Mouse (Mus musculus): ENCODE measurements around the gene Rapgef5. TPM values are rescaled to one million over a fixed set of nuclear protein-coding genes. Genes with fewer than 3 reads are reported as not detected.

The Rapgef5 gene
- polyA plus RNA-seq, 2 experiments, result 5.6 to 8.6 TPM

DNA sequence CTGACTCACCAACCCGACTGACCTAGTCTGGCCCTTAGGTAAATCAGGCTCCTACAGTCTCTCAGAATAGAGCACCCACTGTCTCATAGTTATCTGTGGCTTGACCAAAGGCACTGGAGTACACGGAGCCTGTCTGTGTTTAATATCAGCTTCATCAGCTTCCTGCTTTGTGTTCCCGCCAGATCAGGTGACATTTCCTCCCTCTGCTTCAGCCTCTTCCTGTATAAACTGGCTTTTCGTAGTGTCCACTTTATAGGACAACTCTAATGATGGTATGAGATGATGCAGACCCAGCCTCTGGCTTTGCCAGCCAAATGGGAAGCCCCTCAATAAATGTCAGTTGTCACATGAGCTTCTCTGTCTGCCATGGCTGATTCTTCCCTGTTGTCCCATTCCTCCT is 163.5 kb downstream of the Rapgef5 start:
- no peak for ATAC-seq (ENCODE audit: low FRiP score, low read depth)
- Histone ChIP-seq H3K9ac (ENCODE audit: low read depth, low read length, severe bottlenecking) (no peak overlapping the region), H3K36me3 (ENCODE audit: control insufficient read depth, insufficient read depth, low read length) (no peaks in the 10 kb centered on the region), H3K4me1 (ENCODE audit: control insufficient read depth, insufficient read depth, low read length) (peaks cover 3% of the 10 kb centered on the region; the same call in 1 of the 2 replicates), H3K27me3 (ENCODE audit: control insufficient read depth, insufficient read depth, low read length) (no peaks in the 10 kb centered on the region), H3K9me3 (ENCODE audit: control insufficient read depth, low read length) (no peaks in the 10 kb centered on the region), H3K4me3 (replicated peaks; ENCODE audit: low read length) (no peak overlapping the region), H3K27ac (replicated peaks; ENCODE audit: low read depth, low read length) (no peak overlapping the region), H3K4me2 (replicated peaks; ENCODE audit: low read depth, low read length, severe bottlenecking) (no peak overlapping the region)
- DNase-seq (ENCODE audit: low spot score), result no peak
- 60% methylated on average over 4 of the region's 4 CpGs for WGBS
- no peak for TF ChIP-seq POLR2A (IDR thresholded peaks at IDR 0.05; ENCODE audit: borderline replicate concordance, extremely low read depth, insufficient read depth, insufficient read length)

DNA sequence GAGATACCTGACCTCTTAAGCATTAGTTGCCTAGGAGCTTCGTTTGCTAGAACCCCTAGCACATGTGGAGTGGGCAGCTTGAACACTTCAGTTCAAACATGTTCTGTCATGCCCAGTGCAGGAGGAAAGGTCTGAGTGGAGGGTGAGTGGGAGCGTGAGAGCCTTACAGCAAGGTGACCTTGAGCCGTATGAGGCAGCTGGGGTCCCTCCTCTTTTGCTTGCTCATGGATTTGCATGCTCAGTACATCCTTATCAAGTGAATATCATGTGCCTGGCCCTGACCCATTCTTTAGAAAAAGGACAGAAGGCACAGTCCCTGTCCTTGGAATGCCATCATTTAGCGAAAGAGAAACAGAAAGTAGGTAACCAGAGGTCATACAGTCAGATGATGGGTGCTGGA is 165.0 kb downstream of the Rapgef5 start:
- H3K4me2 ChIP-seq (replicated peaks; ENCODE audit: low read depth, low read length, severe bottlenecking), result no peak overlapping the region
- peaks cover 3% of the 10 kb centered on the region; the same call in 1 of the 2 replicates for H3K27me3 ChIP-seq (ENCODE audit: control insufficient read depth, insufficient read depth, low read length)
- no peak overlapping the region for H3K27ac ChIP-seq (replicated peaks; ENCODE audit: low read depth, low read length)
- DNase-seq (ENCODE audit: low spot score), result no peak
- TF ChIP-seq POLR2A (IDR thresholded peaks at IDR 0.05; ENCODE audit: borderline replicate concordance, extremely low read depth, insufficient read depth, insufficient read length), result no peak
- no peak overlapping the region for H3K9ac ChIP-seq (ENCODE audit: low read depth, low read length, severe bottlenecking)
- H3K4me3 ChIP-seq (replicated peaks; ENCODE audit: low read length), result no peak overlapping the region
- H3K36me3 ChIP-seq (ENCODE audit: control insufficient read depth, insufficient read depth, low read length), result no peaks in the 10 kb centered on the region
- H3K9me3 ChIP-seq (ENCODE audit: control insufficient read depth, low read length), result no peaks in the 10 kb centered on the region
- ATAC-seq (ENCODE audit: low FRiP score, low read depth), result no peak
- H3K4me1 ChIP-seq (ENCODE audit: control insufficient read depth, insufficient read depth, low read length), result peaks cover 3% of the 10 kb centered on the region; the same call in 1 of the 2 replicates
- 73% methylated on average over 4 of the region's 4 CpGs for WGBS

DNA sequence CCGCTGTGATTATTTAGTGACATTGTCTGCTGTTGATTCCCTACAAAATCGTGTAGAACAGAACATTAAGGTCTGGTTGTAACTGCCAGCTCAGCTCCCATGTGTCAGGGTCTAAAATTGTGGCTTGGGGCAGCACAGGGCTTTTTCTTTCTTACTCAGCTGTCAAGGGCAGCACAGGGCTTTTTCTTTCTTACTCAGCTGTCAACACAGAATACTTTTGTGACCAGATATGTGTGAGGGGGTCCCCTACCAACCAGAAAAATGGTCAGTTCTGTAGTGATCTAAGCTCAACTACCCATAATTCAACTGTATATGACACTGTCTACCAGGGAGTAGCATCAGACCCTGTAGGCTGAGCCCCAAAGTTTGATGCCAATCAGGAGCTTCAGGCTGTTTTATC is 167.1 kb downstream of the Rapgef5 start:
- 55% methylated on average over 2 of the region's 2 CpGs for WGBS
- no peak for TF ChIP-seq POLR2A (IDR thresholded peaks at IDR 0.05; ENCODE audit: borderline replicate concordance, extremely low read depth, insufficient read depth, insufficient read length)

DNA sequence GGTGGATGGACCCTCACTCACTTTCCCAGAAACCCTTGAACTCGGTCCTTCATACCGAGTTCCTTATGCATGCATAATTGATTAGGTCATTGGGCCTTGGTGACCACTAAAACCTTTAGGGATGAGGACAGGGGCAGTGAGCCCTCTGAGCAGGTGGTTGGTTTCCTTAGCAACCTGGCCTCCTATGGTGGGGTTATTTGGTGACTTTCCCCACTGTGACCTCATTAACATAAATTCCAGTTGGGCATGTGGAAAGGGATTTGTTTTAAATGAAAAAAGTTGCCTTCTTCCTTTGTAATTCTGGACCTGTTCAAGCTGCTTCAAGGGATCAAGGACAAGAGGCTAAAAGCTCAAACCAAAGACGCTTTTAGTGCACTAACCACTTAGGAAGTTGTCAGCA is 167.7 kb downstream of the Rapgef5 start:
- DNase-seq (ENCODE audit: low spot score) (no peak), ATAC-seq (ENCODE audit: low FRiP score, low read depth) (no peak)
- Histone ChIP-seq H3K27ac (replicated peaks; ENCODE audit: low read depth, low read length) (no peak overlapping the region), H3K4me2 (replicated peaks; ENCODE audit: low read depth, low read length, severe bottlenecking) (no peak overlapping the region), H3K4me3 (replicated peaks; ENCODE audit: low read length) (no peak overlapping the region), H3K9me3 (ENCODE audit: control insufficient read depth, low read length) (no peaks in the 10 kb centered on the region), H3K9ac (ENCODE audit: low read depth, low read length, severe bottlenecking) (no peak overlapping the region), H3K27me3 (ENCODE audit: control insufficient read depth, insufficient read depth, low read length) (peaks cover 3% of the 10 kb centered on the region; the same call in 1 of the 2 replicates), H3K36me3 (ENCODE audit: control insufficient read depth, insufficient read depth, low read length) (no peaks in the 10 kb centered on the region), H3K4me1 (ENCODE audit: control insufficient read depth, insufficient read depth, low read length) (peaks cover 6% of the 10 kb centered on the region)
- WGBS, result 31% methylated on average over 3 of the region's 3 CpGs
- TF ChIP-seq POLR2A (IDR thresholded peaks at IDR 0.05; ENCODE audit: borderline replicate concordance, extremely low read depth, insufficient read depth, insufficient read length), result no peak

More for the DNA sequence above, 167.1 kb downstream of the Rapgef5 start:
- Histone ChIP-seq H3K4me2 (replicated peaks; ENCODE audit: low read depth, low read length, severe bottlenecking) (no peak overlapping the region), H3K4me1 (ENCODE audit: control insufficient read depth, insufficient read depth, low read length) (peaks cover 3% of the 10 kb centered on the region; the same call in 1 of the 2 replicates), H3K9me3 (ENCODE audit: control insufficient read depth, low read length) (no peaks in the 10 kb centered on the region), H3K27ac (replicated peaks; ENCODE audit: low read depth, low read length) (no peak overlapping the region), H3K27me3 (ENCODE audit: control insufficient read depth, insufficient read depth, low read length) (peaks cover 3% of the 10 kb centered on the region; the same call in 1 of the 2 replicates), H3K36me3 (ENCODE audit: control insufficient read depth, insufficient read depth, low read length) (no peaks in the 10 kb centered on the region), H3K4me3 (replicated peaks; ENCODE audit: low read length) (no peak overlapping the region), H3K9ac (ENCODE audit: low read depth, low read length, severe bottlenecking) (no peak overlapping the region)
- ATAC-seq (ENCODE audit: low FRiP score, low read depth) (no peak), DNase-seq (ENCODE audit: low spot score) (no peak)

DNA sequence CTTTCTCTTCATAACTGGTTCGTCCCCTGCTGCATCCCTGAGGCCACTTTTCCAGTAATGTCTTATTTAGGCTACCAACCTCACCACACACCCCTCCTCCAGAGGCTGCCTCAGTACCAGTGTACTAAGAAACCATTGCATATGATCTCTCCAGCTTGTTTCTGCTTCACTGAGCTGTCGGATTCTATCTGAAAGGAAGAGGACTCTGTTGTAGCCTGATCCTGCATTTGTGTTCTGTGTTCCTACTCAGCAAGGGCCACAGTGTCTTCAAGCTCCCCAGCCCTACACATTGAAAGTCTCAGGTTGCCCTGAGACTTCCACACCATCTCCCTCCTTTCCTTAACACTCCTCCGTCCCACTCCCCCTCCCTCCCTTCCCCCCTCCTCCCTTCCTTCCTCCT is 168.5 kb downstream of the Rapgef5 start:
- Histone ChIP-seq H3K9me3 (ENCODE audit: control insufficient read depth, low read length) (no peaks in the 10 kb centered on the region), H3K27ac (replicated peaks; ENCODE audit: low read depth, low read length) (no peak overlapping the region), H3K4me3 (replicated peaks; ENCODE audit: low read length) (no peak overlapping the region), H3K9ac (ENCODE audit: low read depth, low read length, severe bottlenecking) (no peak overlapping the region), H3K27me3 (ENCODE audit: control insufficient read depth, insufficient read depth, low read length) (peaks cover 3% of the 10 kb centered on the region; the same call in 1 of the 2 replicates), H3K4me2 (replicated peaks; ENCODE audit: low read depth, low read length, severe bottlenecking) (no peak overlapping the region), H3K36me3 (ENCODE audit: control insufficient read depth, insufficient read depth, low read length) (no peaks in the 10 kb centered on the region), H3K4me1 (ENCODE audit: control insufficient read depth, insufficient read depth, low read length) (peaks cover 11% of the 10 kb centered on the region)
- 27% methylated on average over 3 of the region's 3 CpGs for WGBS
- no peak for TF ChIP-seq POLR2A (IDR thresholded peaks at IDR 0.05; ENCODE audit: borderline replicate concordance, extremely low read depth, insufficient read depth, insufficient read length)
- ATAC-seq (ENCODE audit: low FRiP score, low read depth) (no peak), DNase-seq (ENCODE audit: low spot score) (no peak)

DNA sequence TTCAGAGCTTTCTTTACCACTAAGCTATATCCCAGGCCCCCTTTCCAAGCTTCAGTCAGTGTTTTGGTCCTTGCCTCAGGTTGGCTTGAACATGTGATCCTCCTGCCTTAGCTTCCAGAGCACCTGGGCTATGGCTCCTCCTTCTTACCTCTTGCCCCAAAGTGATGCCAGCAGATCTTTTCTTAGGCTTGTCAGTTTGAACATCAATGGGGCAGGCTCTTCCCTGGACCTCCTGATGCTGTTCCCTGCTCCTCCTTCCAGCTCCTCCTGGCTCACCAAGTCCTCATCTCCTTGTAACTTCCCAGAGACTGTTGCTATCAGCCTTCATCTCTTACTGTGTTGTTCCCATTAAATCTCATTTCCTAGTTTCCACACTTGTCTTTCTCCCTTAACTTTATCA is 169.1 kb downstream of the Rapgef5 start:
- Histone ChIP-seq H3K4me2 (replicated peaks; ENCODE audit: low read depth, low read length, severe bottlenecking) (no peak overlapping the region), H3K36me3 (ENCODE audit: control insufficient read depth, insufficient read depth, low read length) (no peaks in the 10 kb centered on the region), H3K4me1 (ENCODE audit: control insufficient read depth, insufficient read depth, low read length) (peaks cover 11% of the 10 kb centered on the region), H3K4me3 (replicated peaks; ENCODE audit: low read length) (no peak overlapping the region), H3K9ac (ENCODE audit: low read depth, low read length, severe bottlenecking) (no peak overlapping the region), H3K27me3 (ENCODE audit: control insufficient read depth, insufficient read depth, low read length) (peaks cover 3% of the 10 kb centered on the region; the same call in 1 of the 2 replicates), H3K9me3 (ENCODE audit: control insufficient read depth, low read length) (no peaks in the 10 kb centered on the region), H3K27ac (replicated peaks; ENCODE audit: low read depth, low read length) (no peak overlapping the region)
- TF ChIP-seq POLR2A (IDR thresholded peaks at IDR 0.05; ENCODE audit: borderline replicate concordance, extremely low read depth, insufficient read depth, insufficient read length), result no peak
- ATAC-seq (ENCODE audit: low FRiP score, low read depth) (no peak), DNase-seq (ENCODE audit: low spot score) (no peak)

Measured in limb, embryonic 14.5 days (tissue).